Mouse (Mus musculus): ENCODE results near the gene Gbe1. TPM values are rescaled to one million over a fixed set of nuclear protein-coding genes. Genes with fewer than 3 reads are reported as not detected.

Gbe1 gene
- polyA plus RNA-seq, 1 experiment: 15.9 TPM

DNA sequence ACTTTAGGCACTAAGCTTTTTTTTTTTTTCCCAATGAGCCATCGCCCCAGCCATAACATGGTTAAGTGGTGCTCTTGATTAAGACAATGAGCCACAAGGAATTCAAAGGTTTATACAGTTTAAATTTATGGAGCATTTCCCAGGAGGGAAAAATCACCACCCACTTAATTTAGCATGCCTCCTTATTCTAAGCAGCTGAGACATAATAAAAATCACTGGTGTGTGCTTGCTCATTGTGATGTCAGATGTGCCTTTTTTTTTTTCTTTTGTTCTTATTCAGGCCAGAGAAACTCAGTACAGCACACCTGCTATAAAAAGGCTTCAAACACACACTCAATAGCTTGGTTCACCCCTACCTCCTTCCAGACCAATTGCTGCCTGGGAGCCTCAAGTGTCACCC, 303.9 kb downstream of the Gbe1 start:
- no peak overlapping the region for H3K27ac ChIP-seq (ENCODE audit: insufficient read depth, low read depth, low read length)
- no peaks in the 10 kb centered on the region for H3K4me1 ChIP-seq (ENCODE audit: control insufficient read depth, insufficient read depth, low read length)
- no peak for TF ChIP-seq POLR2A (IDR thresholded peaks at IDR 0.05; ENCODE audit: borderline replicate concordance, low read depth, low read length)
- TF ChIP-seq CTCF (IDR thresholded peaks at IDR 0.05; ENCODE audit: low read depth, low read length): no peak
- no peak overlapping the region for H3K4me3 ChIP-seq (ENCODE audit: insufficient read depth, low read length)

DNA sequence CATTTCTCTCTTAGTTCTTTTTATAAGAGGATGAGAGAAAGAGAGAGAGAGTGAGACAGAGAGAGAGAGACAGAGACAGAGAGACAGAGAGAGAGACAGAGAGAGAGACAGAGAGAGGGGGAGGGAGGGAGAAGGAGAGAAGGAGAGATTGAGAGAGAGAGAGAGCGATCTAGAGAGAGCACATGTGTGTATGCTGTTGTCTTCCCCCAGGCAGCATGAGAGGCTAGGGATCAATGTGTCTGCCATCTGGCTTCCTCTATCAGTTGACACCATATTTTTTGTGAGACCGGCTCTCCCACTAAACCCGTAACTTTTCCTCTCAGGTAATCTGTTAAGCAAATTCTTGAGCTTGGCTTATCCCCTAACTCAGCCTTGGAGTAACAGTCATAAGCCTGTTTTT, 304.4 kb downstream of the Gbe1 start:
- TF ChIP-seq POLR2A (IDR thresholded peaks at IDR 0.05; ENCODE audit: borderline replicate concordance, low read depth, low read length): no peak
- TF ChIP-seq CTCF (IDR thresholded peaks at IDR 0.05; ENCODE audit: low read depth, low read length): no peak
- H3K4me3 ChIP-seq (ENCODE audit: insufficient read depth, low read length): no peak overlapping the region
- no peaks in the 10 kb centered on the region for H3K4me1 ChIP-seq (ENCODE audit: control insufficient read depth, insufficient read depth, low read length)

More for the DNA sequence above, 304.4 kb downstream of the Gbe1 start:
- H3K27ac ChIP-seq (ENCODE audit: insufficient read depth, low read depth, low read length): no peak overlapping the region
